Mouse (Mus musculus): ENCODE data around the gene Dchs1. TPM values are rescaled to one million over a fixed set of nuclear protein-coding genes. Genes with fewer than 3 reads are reported as not detected.

Gene Dchs1
- total and polyA plus RNA-seq, 3 experiments: 0.08 to 0.11 TPM; not detected in 1

DNA sequence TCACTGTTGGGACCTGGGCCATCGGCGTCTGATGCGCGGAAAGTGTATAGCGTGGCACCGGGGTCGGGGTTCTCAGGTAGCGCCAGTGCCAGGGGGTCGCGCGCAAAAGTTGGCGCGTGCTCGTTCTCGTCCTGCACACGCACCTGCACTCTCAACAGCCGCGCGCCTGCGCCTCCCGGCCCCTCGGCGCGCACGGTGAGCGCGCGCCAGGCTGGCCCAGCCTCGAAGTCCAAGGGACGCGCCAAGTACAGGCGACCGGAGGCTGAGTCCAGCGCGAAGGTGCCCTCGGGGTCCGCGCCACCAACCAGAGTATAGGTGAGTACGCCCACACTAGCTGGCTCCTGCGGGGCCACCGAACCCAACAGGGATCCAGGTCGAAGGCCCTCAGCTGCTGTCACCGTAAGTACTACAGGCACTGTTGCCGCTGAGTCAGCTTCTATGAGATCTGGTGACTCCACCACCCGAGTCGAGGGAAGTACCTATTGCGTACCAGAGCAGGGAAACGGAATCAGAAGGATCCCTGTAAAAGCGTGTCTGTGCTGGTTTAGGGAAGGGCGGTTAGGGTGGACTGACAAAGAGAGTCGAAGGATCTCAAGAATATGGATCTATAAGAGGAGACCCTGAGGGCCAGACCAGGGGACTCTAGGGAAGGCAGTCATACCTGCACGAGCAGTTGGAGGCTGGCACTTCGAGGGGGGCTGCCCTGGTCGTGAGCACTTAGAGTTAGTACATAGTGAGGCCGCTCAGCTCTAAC is 24.8 kb downstream of the Dchs1 start:
- Histone ChIP-seq H3K9me3 (replicated peaks; ENCODE audit: insufficient read depth, low read length) (no peaks in the 10 kb centered on the region), H3K4me1 (ENCODE audit: control insufficient read depth in 1 of 2, insufficient read depth in 2 of 2, low read length in 2 of 2) (peaks cover 6 to 10% of the 10 kb centered on the region in 2 experiments; a peak in 3 of 4 replicates), H3K79me2 (ENCODE audit: control insufficient read depth, insufficient read depth, low read length, poor library complexity) (no peaks in the 10 kb centered on the region), H3K27ac (ENCODE audit: control insufficient read depth, low read depth, low read length) (no peak overlapping the region), H3K9ac (ENCODE audit: control insufficient read depth, low read depth, low read length, poor library complexity, severe bottlenecking) (no peak overlapping the region), H3K36me3 (ENCODE audit: control insufficient read depth in 1 of 2, insufficient read depth in 2 of 2, low read length in 2 of 2) (peaks cover 0 to 5% of the 10 kb centered on the region in 2 experiments; a peak in 1 of 4 replicates), H3K4me3 (ENCODE audit: control insufficient read depth in 1 of 2, insufficient read depth in 1 of 2, low read depth in 2 of 2, low read length in 2 of 2) (no peak overlapping the region), H3K27me3 (ENCODE audit: control insufficient read depth in 1 of 2, insufficient read depth in 2 of 2, low read length in 2 of 2) (peaks cover 0 to 2% of the 10 kb centered on the region in 2 experiments; a peak in 1 of 4 replicates)
- no peak for TF ChIP-seq ETS1 (IDR thresholded peaks at IDR 0.05; ENCODE audit: low read depth, low read length)
- TF ChIP-seq SMC3 (IDR thresholded peaks at IDR 0.05; ENCODE audit: low read depth, low read length): no peak
- DNase-seq (ENCODE audit: low read depth, low spot score): no peak

DNA sequence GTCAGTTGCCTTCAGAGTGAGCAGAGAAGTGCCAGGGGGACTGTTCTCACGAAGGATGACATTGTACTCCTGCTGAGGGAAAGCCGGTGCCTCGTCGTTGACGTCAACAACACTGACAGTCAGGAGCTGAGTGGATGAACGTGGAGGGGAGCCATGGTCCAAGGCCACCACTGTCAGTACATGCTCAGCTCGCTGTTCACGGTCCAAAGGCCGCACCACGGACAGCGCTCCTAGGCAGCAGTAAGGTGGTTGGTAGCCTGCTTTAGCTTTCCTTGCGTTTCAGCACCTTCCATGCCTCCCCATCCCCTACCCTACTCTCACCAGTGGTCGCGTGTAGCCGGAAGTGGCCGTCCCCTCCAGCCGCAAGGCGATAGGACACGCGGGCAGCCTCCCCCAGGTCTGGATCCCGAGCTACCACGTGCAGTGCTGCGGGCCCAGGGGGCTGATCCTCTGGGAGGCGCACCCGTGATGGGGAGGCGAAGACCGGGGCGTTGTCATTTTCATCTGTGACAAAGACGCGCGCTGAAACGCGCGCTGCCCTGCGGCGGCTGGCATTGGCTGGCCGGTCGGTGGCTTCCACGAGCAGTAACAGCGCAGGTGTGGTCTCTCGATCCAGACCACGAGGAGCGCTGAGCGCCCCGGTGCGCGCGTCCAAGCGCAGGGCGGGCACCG is 25.5 kb downstream of the Dchs1 start:
- DNase-seq (ENCODE audit: low read depth, low spot score): no peak
- Histone ChIP-seq H3K4me1 (ENCODE audit: control insufficient read depth in 1 of 2, insufficient read depth in 2 of 2, low read length in 2 of 2) (peaks cover 6 to 10% of the 10 kb centered on the region in 2 experiments; a peak in 3 of 4 replicates), H3K27me3 (ENCODE audit: control insufficient read depth in 1 of 2, insufficient read depth in 2 of 2, low read length in 2 of 2) (peaks cover 0 to 2% of the 10 kb centered on the region in 2 experiments; a peak in 1 of 4 replicates), H3K4me3 (ENCODE audit: control insufficient read depth in 1 of 2, insufficient read depth in 1 of 2, low read depth in 2 of 2, low read length in 2 of 2) (no peak overlapping the region), H3K27ac (ENCODE audit: control insufficient read depth, low read depth, low read length) (no peak overlapping the region), H3K36me3 (ENCODE audit: control insufficient read depth in 1 of 2, insufficient read depth in 2 of 2, low read length in 2 of 2) (peaks cover 0 to 5% of the 10 kb centered on the region in 2 experiments; a peak in 1 of 4 replicates), H3K79me2 (ENCODE audit: control insufficient read depth, insufficient read depth, low read length, poor library complexity) (no peaks in the 10 kb centered on the region), H3K9ac (ENCODE audit: control insufficient read depth, low read depth, low read length, poor library complexity, severe bottlenecking) (no peak overlapping the region), H3K9me3 (replicated peaks; ENCODE audit: insufficient read depth, low read length) (no peaks in the 10 kb centered on the region)
- TF ChIP-seq UBTF (IDR thresholded peaks at IDR 0.05; ENCODE audit: borderline replicate concordance, insufficient read depth, low read depth, low read length) (no peak), RAD21 (IDR thresholded peaks at IDR 0.05; ENCODE audit: low read depth, low read length) (no peak), MYB (IDR thresholded peaks at IDR 0.05; ENCODE audit: low read depth, low read length) (no peak), POLR2AphosphoS5 (IDR thresholded peaks at IDR 0.05; ENCODE audit: borderline replicate concordance, low read depth, low read length) (no peak), TCF12 (IDR thresholded peaks at IDR 0.05; ENCODE audit: low read depth, low read length) (no peak), USF2 (IDR thresholded peaks at IDR 0.05; ENCODE audit: borderline replicate concordance in 1 of 2, insufficient read depth in 1 of 2, low read depth in 1 of 2, low read length in 2 of 2) (no peak), MEF2A (IDR thresholded peaks at IDR 0.05; ENCODE audit: extremely low read depth, insufficient replicate concordance, low read depth, low read length, poor library complexity, severe bottlenecking) (no peak), USF1 (IDR thresholded peaks at IDR 0.05; ENCODE audit: low read depth, low read length) (no peak), MAFK (IDR thresholded peaks at IDR 0.05; ENCODE audit: borderline replicate concordance, low read depth, low read length) (no peak), MAZ (IDR thresholded peaks at IDR 0.05; ENCODE audit: low read depth, low read length) (no peak), BHLHE40 (IDR thresholded peaks at IDR 0.05; ENCODE audit: borderline replicate concordance, low read depth, low read length) (no peak), HCFC1 (IDR thresholded peaks at IDR 0.05; ENCODE audit: low read depth, low read length) (no peak)
